Comparison of ENCODE assay signal across 9 mouse cellular contexts in the genomic region with DNA sequence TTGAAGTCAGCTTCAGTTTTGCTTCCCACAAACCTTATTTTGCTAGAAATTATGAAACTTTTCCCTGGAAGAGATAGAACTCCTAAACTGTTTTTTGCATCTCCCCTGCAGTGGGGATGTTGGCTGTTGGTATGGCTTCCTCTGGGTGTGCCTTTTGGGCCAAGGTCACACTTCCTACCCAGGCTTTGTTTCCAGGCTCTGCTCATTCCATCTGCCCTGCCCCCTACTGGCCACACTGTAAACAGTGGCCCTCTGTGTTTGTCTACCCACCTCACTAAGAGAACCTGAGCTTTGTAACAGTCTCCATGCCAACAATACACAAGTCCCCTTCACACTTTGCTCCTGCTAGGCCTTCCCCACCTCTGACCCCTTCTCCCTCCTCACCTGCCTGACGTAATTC. TPM values are rescaled to one million over a fixed set of nuclear protein-coding genes. Genes with fewer than 3 reads are reported as not detected.
A peak's percentile ranks its signal among the peaks of the same experiment; 100 is the strongest.
DNase-seq lines count a peak whose midpoint lies in the region; ATAC-seq lines count a peak whose summit lies in the region.
"Had no signal": no experiment of that assay in that cellular context is flagged by ENCODE, and none has a peak within 500 bp of the region (broad histone marks: within the 10 kb centered on the region; RNA-seq: fewer than 3 reads in every experiment).

No protein-coding gene starts in this region.

- no peaks in the 10 kb centered on the region for H3K9me3 ChIP-seq in hindbrain, embryonic 12.5 days (replicated peaks)
- H3K9me3 ChIP-seq in hindbrain, embryonic 14.5 days (ENCODE audit: control insufficient read depth, low read length): no peaks in the 10 kb centered on the region
- H3K9me3 ChIP-seq in liver, embryonic 11.5 days (ENCODE audit: control insufficient read depth, low read length): no peaks in the 10 kb centered on the region
- H3K9me3 ChIP-seq: embryonic facial prominence, embryonic 12.5 days had no signal

- H3K4me3 ChIP-seq in hindbrain, embryonic 12.5 days: no peak overlapping the region
- H3K4me3 ChIP-seq in hindbrain, embryonic 14.5 days (replicated peaks; ENCODE audit: low read length): no peak overlapping the region
- H3K4me3 ChIP-seq in liver, embryonic 11.5 days (ENCODE audit: low read depth, low read length): no peak overlapping the region
- H3K4me3 ChIP-seq: embryonic facial prominence, embryonic 12.5 days had no signal

- peaks cover 67% of the 10 kb centered on the region for H3K36me3 ChIP-seq in hindbrain, embryonic 12.5 days
- peaks cover 60% of the 10 kb centered on the region for H3K36me3 ChIP-seq in hindbrain, embryonic 14.5 days (replicated peaks; ENCODE audit: control insufficient read depth, insufficient read depth)
- H3K36me3 ChIP-seq in liver, embryonic 11.5 days (ENCODE audit: control insufficient read depth, insufficient read depth, low read length): peaks cover 5% of the 10 kb centered on the region

- H3K4me1 ChIP-seq in hindbrain, embryonic 12.5 days: no peaks in the 10 kb centered on the region
- H3K4me1 ChIP-seq in hindbrain, embryonic 14.5 days (replicated peaks; ENCODE audit: control insufficient read depth, insufficient read depth, low read length): no peaks in the 10 kb centered on the region
- peaks cover 20% of the 10 kb centered on the region for H3K4me1 ChIP-seq in liver, embryonic 11.5 days (replicated peaks; ENCODE audit: control insufficient read depth, insufficient read depth, low read length)
- H3K4me1 ChIP-seq: embryonic facial prominence, embryonic 12.5 days had no signal

- intact Hi-C loops in heart, postnatal 36 days (cut with DNase I): loop anchor here (1.0 kb wide), 1 partner anchor 43 kb away; no protein-coding TSS in a partner anchor

- no peak for ATAC-seq in hindbrain, embryonic 12.5 days (ENCODE audit: low FRiP score)
- ATAC-seq in hindbrain, embryonic 14.5 days (ENCODE audit: low FRiP score): no peak
- no peak; the same call in 1 of the 2 replicates for ATAC-seq in liver, embryonic 11.5 days (replicated peaks; ENCODE audit: low FRiP score)

- 0 out of 2 replicates have a peak overlapping the region, but pooled peaks have one; percentile 5 for H3K27ac ChIP-seq in hindbrain, embryonic 12.5 days
- H3K27ac ChIP-seq in hindbrain, embryonic 14.5 days: no peak overlapping the region
- no peak overlapping the region for H3K27ac ChIP-seq in liver, embryonic 11.5 days (ENCODE audit: low read depth, low read length)
- H3K27ac ChIP-seq: embryonic facial prominence, embryonic 12.5 days had no signal

- no peak overlapping the region for H3K9ac ChIP-seq in hindbrain, embryonic 12.5 days
- no peak overlapping the region for H3K9ac ChIP-seq in hindbrain, embryonic 14.5 days
- H3K9ac ChIP-seq in liver, embryonic 11.5 days (ENCODE audit: low read depth, low read length): no peak overlapping the region
- H3K9ac ChIP-seq: embryonic facial prominence, embryonic 12.5 days had no signal

- 68% methylated on average over 1 of the region's 1 CpGs for WGBS in hindbrain, embryonic 12.5 days
- WGBS in hindbrain, embryonic 14.5 days: 83% methylated on average over 1 of the region's 1 CpGs
- WGBS in liver, embryonic 11.5 days: 66% methylated on average over 1 of the region's 1 CpGs

- no peak for DNase-seq in hindbrain, embryonic 14.5 days (ENCODE audit: low spot score)
- DNase-seq in ES-CJ7 (ENCODE audit: low read depth, low spot score): peak; percentile 83
- peak; percentile 43 to 45 for DNase-seq in cerebellum, postnatal 36 days
- peak; percentile 58 to 66 for DNase-seq in heart, postnatal 36 days
- DNase-seq in liver, embryonic 11.5 days (ENCODE audit: low spot score): peak; percentile 44
- DNase-seq in spleen, adult 12 weeks (ENCODE audit: low spot score): peak; percentile 11
- no peak for DNase-seq in layer of hippocampus, adult 9-11 months

- no peaks in the 10 kb centered on the region for H3K27me3 ChIP-seq in hindbrain, embryonic 12.5 days
- H3K27me3 ChIP-seq in hindbrain, embryonic 14.5 days (ENCODE audit: control insufficient read depth, insufficient read depth, low read length): no peaks in the 10 kb centered on the region
- no peaks in the 10 kb centered on the region for H3K27me3 ChIP-seq in liver, embryonic 11.5 days (replicated peaks; ENCODE audit: control insufficient read depth, insufficient read depth, low read length)
- H3K27me3 ChIP-seq: embryonic facial prominence, embryonic 12.5 days had no signal

- no peak overlapping the region for H3K4me2 ChIP-seq in hindbrain, embryonic 12.5 days (replicated peaks)
- no peak overlapping the region for H3K4me2 ChIP-seq in hindbrain, embryonic 14.5 days (replicated peaks)
- H3K4me2 ChIP-seq in liver, embryonic 11.5 days: no peak overlapping the region
- H3K4me2 ChIP-seq: embryonic facial prominence, embryonic 12.5 days had no signal

RNA-seq across cellular contexts. Expression of a gene that starts 44.8 kb away (rescaled TPM):
- polyA plus RNA-seq in hindbrain, embryonic 12.5 days (2016; fragmentation: Nextera tagmentation; extraction: Ambion mirVana): 1.7 and 2.2 TPM in 2 replicates
- 1.2 and 2.1 TPM in 2 replicates for polyA plus RNA-seq in hindbrain, embryonic 14.5 days (2014; fragmentation: Nextera tagmentation; extraction: Ambion mirVana)
- under 1 TPM; 0.27 to 0.92 TPM for total RNA-seq in heart, postnatal 36 days (2021)
- 0.33 and 0.48 TPM in 2 replicates for polyA plus RNA-seq in liver, embryonic 11.5 days (2014; fragmentation: Nextera tagmentation; extraction: Ambion mirVana)

Comparison
In these comparisons a context has a peak if more than half of its experiments do, and no peak if none do; other contexts are left out.
1. DNase-seq: peak in ES-CJ7 (single experiment), cerebellum, postnatal 36 days (2 of 2), heart, postnatal 36 days (2 of 2), liver, embryonic 11.5 days (single experiment) and spleen, adult 12 weeks (single experiment); none in hindbrain, embryonic 14.5 days (single experiment) and layer of hippocampus, adult 9-11 months (single experiment).